Mouse (Mus musculus): ENCODE measurements around the gene 4930442H23Rik.

GRCm38 (mm10) chr10:81176466-81177271 lies 7.0 kb downstream of the 4930442H23Rik start, which contains the start of gene Eef2:
- peak; percentile 96; the same call in 1 of the 2 replicates for TF ChIP-seq POLR2A (IDR thresholded peaks at IDR 0.05; ENCODE audit: borderline replicate concordance, extremely low read depth, insufficient read depth, insufficient read length, poor library complexity, severe bottlenecking)
- no peak for TF ChIP-seq CTCF (IDR thresholded peaks at IDR 0.05; ENCODE audit: borderline replicate concordance, extremely low read depth, insufficient read depth, insufficient read length)

All from brain, embryonic 14.5 days (tissue).